Mouse (Mus musculus) WW6 (cell line): Measurements from ENCODE around the gene Oxct1.

Experiments used
- DNase-seq: peaks from one replicate; pipeline ENCODE4 v3.0.0-alpha.2; 2013; ENCODE audit warnings: low read depth, low spot score

Gene Oxct1

DNA sequence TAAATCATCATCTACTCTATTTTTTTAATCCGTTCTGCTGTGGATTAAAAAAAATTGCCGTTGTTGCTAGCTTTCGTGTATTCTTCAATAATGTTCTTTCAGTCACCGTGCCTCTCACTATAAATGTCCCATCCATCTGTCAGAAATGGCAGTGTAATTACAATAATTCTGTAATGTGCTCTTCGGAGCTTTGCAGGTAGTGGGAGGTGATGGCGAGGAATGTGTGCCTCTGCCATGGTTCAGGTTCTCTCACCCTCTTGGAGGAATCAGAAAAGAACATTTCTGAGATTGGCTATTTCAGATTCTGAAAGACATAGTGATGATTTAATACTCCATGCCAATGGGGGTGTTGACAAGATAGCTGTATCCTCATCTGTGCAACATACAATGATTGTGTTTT is 93.8 kb downstream of the Oxct1 start:
- DNase-seq = no peak

DNA sequence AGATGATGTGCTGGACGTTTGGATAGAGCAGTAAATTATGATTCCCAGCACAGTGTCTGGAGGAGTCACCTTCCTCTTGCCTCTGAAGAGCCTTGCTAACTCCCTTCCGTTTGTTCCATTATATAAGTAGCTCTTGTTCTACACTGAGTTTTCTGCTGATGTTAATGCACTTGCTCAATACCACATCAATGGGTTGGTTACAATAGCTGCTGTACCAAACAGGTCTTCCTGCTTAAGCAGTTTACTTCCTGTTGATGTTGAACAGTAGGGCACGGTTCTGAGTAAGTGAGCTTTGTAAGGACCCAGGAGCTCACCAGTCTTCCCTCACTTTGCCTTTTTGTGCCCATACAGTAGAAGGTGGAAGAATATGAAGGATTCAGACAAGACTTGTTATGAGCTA is 98.5 kb downstream of the Oxct1 start:
- DNase-seq = no peak

DNA sequence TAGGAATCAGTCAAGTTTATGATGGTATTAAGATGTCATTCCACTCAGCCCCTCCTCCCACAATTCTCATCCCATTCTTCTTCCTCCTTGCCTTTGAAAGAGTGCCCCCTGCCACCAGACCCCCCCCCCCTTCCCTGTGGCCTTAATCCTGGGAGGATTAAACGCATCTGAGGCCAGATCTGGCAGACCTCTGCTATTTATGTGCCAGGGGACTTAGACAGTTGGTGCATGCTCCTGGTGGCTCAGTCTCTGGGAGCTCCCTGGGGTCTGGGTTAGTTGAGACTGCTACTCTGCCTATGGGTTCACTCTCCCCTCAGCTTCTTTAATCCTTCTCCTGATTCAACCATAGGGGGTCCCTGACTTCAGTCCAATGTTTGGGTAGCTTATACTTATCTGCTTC is 112.3 kb downstream of the Oxct1 start:
- DNase-seq = no peak

DNA sequence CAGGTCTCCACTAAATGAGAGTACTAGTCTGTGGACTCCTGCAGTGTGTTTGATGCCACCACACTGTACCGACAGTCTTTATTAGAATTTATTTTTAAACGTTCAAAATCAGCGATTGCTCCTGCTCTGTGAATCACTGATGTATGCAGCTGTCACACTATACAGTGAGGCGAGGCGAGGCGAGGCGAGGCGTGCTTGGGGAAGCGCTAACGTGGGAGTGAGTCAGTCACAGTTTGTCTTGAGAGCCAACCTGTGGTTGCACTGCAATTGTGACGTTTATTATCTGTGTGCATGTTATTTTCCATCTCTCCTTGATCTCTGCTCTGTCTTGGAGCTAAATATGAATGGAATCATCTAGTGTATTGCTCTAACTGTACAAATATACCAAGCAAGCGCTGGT is 113.3 kb downstream of the Oxct1 start:
- DNase-seq = no peak

DNA sequence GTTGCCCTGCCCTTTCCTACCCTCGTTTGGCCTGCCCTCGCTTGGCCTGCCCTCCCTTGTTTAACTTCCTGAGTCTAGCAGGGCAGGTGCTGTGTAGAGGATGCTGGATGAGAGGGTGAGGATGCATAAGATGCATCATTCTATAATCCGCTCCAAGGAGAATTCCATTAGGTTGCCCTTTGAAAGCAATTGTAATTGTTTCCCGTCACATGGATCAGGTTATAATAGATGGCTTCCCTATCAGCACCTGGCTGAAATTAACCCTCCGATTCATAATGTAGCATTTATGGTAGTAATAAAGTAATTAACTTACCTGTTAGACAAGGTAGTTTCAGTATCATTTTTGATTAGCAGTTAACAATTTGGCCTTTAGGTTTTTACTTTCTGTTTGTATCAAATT is 119.2 kb downstream of the Oxct1 start:
- no peak for DNase-seq

DNA sequence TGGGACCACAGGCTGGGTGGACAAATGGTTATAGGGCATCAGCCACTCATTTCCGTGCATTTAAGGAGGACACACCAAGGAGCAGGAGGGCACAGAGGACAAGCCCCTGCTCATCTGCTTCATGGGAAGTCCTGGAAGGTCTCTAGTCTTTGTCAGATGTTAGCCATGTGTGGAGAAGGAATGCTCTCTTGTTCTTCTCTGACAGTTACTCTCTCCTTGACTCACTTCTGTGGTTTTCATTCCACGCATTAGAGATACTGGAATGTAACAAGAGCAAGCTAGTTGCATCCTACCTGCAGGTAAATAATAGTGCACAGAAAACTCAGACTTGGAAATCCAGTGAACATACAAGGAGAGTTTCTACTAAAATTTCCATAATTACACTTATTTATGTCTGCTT is 121.5 kb downstream of the Oxct1 start:
- no peak for DNase-seq

DNA sequence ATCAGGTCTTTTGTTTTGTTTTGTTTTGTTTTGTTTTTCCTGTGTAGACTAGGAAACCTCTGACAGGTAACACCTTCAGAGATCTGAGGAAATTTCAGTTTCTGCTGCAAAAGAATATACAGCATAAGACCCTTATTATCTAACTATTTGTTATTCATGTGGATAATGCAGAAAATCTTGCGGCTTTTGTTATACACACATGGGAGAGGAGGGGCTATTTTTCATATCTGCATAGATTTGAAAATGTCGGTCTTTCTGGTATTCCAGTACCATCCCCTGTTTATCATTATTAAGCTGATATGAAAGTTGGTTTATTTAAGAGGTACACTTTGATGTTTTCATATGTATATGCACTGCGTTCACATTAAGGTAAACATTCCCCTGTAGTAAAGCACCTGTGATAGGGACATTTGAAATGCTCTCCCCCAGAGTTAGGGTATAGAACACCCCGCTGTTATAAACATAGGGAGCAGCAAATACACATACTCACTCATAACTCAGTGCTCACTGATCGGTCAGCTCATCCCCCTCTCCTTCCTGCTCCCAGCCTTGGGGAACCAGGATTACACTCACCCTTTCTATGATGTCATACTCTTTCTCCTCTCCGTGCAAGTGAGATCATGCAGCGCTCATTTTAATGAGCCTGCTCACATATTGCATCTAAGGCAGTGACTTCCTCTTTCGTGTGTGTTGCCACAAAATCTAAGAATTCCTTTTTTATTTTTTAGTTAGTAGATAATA is 122.6 kb downstream of the Oxct1 start:
- DNase-seq = no peak

DNA sequence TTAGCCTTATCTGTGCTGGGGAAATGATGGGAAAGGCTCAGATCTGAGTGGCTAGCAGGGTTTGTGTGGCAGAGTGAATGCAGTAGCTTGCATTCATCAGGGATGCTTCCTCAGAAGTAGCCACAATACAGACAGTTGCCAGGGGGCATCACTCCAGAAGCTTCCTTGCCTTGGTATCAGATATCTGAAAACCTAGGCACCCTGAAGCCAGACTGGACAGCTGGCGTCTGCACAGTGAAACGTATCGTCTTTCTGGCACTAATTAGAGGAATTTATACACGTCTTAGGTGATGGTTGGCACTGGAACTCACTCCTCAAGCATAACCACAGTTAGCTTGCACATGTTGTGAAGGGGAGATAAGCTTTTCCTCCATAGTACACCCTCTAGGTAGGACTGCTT is 128.5 kb downstream of the Oxct1 start:
- DNase-seq = no peak

DNA sequence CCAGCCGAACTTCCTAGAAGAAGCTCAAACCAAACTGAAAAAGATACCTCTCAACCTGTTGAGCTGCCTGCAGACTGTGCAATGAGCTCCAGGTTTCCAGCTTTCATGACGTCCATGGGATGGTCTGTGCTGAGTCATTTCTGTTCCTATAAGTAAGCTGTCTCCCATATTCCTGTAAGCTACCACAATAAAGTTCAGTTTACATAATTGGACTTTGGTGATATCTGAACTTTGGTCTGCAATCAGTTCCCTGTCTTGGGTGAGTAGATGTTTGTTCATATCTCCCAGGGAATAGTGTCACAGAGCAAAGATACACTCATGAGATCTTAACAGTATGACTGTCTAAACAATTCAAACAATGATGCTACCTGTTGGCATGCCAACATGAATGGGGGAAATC is 141.8 kb downstream of the Oxct1 start:
- no peak for DNase-seq

DNA sequence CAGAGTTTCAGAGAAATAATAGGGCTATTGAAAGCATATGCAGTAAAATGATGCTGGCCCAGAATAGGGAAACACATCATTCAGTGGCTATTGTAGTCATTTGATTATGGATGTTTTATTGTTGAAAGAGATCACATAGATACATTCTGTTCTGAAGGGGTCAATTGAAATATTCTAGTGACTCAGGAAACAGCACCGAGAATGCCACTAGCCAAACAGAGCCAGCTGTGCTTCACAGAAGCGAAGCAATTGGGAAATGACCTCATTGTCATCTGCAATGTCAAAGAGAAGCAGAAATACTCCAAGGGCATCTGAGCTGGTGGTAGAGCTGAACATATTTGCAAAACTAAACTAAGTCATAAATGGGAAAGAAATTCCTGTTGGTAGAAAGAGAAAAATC is 145.4 kb downstream of the Oxct1 start:
- DNase-seq = no peak

DNA sequence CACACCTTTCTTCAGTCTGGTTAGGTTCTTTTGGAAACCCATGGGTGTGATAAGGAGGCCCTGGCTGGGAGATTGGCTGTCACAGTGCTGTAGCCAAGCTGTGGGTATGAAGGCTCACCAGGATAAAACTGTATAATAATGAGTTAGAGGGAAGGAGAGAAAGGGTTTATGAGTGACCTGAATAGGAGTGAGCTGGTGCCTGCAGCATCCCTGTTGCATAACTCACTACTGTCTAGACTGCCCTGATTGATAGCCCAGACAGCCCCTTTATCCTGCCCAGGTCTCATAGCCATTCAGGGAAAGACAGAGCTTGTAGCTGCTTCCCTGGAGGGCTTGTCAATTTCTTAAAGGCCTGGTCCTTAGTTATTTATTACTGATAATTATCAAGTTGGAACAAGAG is 171.7 kb downstream of the Oxct1 start:
- no peak for DNase-seq
